Mouse (Mus musculus): Measurements from ENCODE around the gene Ube2i. TPM values are rescaled to one million over a fixed set of nuclear protein-coding genes. Genes with fewer than 3 reads are reported as not detected.

The Ube2i gene
- polyA plus RNA-seq, 1 experiment from 2014 or later: 489 TPM

DNA sequence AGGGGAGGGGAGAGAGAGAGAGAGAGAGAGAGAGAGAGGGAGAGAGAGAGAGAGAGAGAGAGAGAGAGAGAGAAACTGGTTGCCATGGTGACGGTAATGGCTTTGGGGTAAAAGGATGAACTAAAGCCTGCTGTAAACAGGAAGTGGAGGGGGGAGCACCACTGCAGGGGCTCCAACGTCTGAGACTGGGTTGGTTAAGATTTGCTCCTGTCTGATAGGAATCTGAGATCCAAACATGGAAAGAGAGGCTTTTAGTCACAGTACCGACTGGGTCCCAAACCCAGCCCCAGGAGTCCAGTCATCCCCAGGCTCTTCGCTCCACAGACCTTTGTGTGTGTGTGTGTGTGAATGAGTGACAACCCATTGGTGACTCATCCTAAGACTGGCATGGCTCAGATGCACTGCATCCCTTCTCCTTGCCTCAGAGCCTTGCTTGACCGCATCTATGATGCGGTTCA, 16.6 kb downstream of the Ube2i start:
- no peaks in the 10 kb centered on the region for H3K9me3 ChIP-seq (replicated peaks; ENCODE audit: control insufficient read depth, low read length, poor library complexity, severe bottlenecking)
- H3K36me3 ChIP-seq (ENCODE audit: control insufficient read depth, insufficient read depth, low read length): peaks cover 4% of the 10 kb centered on the region; the same call in 1 of the 2 replicates
- WGBS: 51% methylated on average over 6 of the region's 6 CpGs
- H3K9ac ChIP-seq (ENCODE audit: low read depth, low read length): no peak overlapping the region
- no peak overlapping the region for H3K4me3 ChIP-seq (ENCODE audit: low read depth, low read length)
- H3K4me1 ChIP-seq (ENCODE audit: control insufficient read depth, insufficient read depth, low read length): peaks cover 42% of the 10 kb centered on the region
- ATAC-seq: no peak
- H3K27me3 ChIP-seq (ENCODE audit: control insufficient read depth, insufficient read depth, low read depth, low read length): no peaks in the 10 kb centered on the region
- H3K27ac ChIP-seq (ENCODE audit: low read length): 0 out of 2 replicates have a peak overlapping the region, but pooled peaks have one; percentile 26
- H3K4me2 ChIP-seq (ENCODE audit: low read length): no peak overlapping the region

DNA sequence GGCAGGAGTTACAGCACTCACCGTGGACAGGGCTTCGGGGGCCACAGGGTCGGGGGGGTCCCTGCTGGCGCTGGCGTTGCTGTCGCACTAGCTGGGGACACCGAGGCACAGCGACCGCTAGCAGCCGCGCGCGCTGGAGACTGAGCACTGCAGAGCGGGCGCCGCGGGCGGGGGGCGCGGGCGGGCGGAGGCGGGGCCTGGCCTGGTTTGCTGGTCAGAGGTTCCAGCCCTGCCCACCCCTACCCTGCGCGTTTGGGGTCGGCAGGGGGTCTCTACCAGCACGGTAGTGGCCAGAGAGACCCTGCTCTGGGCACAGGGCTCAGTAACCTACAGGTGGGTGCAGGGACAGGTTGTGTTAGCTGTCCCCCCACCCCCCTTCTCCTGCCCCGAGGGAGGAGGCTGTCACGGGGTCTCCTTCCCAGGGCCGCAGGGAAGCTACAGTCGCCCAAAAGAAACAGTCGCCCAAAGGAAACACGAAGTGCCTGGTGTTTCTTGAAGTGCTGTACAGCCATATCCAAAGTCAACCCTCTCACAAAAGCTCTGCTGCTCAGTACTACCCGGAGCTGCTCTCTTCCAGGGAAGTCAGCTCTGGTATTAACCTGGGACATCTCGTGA, 18.2 kb downstream of the Ube2i start, which contains the start of gene Baiap3:
Gene Baiap3, minus strand, starts transcription at position 225 of the 615 bp plus-strand sequence.
- WGBS: 3% methylated on average over 35 of the region's 35 CpGs
- H3K27ac ChIP-seq (ENCODE audit: low read length): no peak within 1 kb of the TSS
- ATAC-seq: peak; percentile 2; the same call in 1 of the 2 replicates
- no peaks in the 10 kb centered on the region for H3K27me3 ChIP-seq (ENCODE audit: control insufficient read depth, insufficient read depth, low read depth, low read length)
- peak within 1 kb of the TSS; percentile 39 for H3K4me3 ChIP-seq (ENCODE audit: low read depth, low read length)
- H3K36me3 ChIP-seq (ENCODE audit: control insufficient read depth, insufficient read depth, low read length): no peaks in the 10 kb centered on the region
- peak within 1 kb of the TSS; percentile 53 for H3K9ac ChIP-seq (ENCODE audit: low read depth, low read length)
- no peaks in the 10 kb centered on the region for H3K9me3 ChIP-seq (replicated peaks; ENCODE audit: control insufficient read depth, low read length, poor library complexity, severe bottlenecking)
- peak within 1 kb of the TSS; percentile 67 for H3K4me2 ChIP-seq (ENCODE audit: low read length)
- peaks cover 52% of the 10 kb centered on the region for H3K4me1 ChIP-seq (ENCODE audit: control insufficient read depth, insufficient read depth, low read length)

DNA sequence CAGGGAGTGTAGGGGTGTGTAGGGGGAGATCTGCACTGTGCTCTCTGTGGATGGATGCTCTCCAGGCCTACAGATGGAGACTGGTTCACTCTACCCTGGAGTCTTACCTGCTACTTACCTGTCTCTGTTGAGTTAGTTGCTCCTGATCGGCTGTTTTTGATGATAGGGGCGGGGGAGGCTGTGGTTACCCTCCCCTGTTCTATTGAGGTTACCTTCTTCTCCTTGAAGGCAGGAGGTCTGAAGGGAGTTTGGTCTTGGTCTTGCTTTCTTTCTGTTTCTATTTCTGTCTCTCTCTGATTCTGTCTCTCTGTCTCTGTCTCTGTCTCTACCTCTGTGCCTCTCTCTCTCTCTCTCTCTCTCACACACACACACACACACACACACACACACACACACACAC, 19.3 kb downstream of the Ube2i start:
- H3K4me2 ChIP-seq (ENCODE audit: low read length): peak overlapping the region; percentile 67; the same call in 1 of the 2 replicates
- no peaks in the 10 kb centered on the region for H3K36me3 ChIP-seq (ENCODE audit: control insufficient read depth, insufficient read depth, low read length)
- H3K9ac ChIP-seq (ENCODE audit: low read depth, low read length): no peak overlapping the region; the same call in 1 of the 2 replicates
- no peak overlapping the region for H3K4me3 ChIP-seq (ENCODE audit: low read depth, low read length)
- no peaks in the 10 kb centered on the region for H3K27me3 ChIP-seq (ENCODE audit: control insufficient read depth, insufficient read depth, low read depth, low read length)
- WGBS: 62% methylated on average over 2 of the region's 2 CpGs
- peaks cover 52% of the 10 kb centered on the region for H3K4me1 ChIP-seq (ENCODE audit: control insufficient read depth, insufficient read depth, low read length)
- no peak overlapping the region for H3K27ac ChIP-seq (ENCODE audit: low read length)
- no peak for ATAC-seq
- no peaks in the 10 kb centered on the region for H3K9me3 ChIP-seq (replicated peaks; ENCODE audit: control insufficient read depth, low read length, poor library complexity, severe bottlenecking)

DNA sequence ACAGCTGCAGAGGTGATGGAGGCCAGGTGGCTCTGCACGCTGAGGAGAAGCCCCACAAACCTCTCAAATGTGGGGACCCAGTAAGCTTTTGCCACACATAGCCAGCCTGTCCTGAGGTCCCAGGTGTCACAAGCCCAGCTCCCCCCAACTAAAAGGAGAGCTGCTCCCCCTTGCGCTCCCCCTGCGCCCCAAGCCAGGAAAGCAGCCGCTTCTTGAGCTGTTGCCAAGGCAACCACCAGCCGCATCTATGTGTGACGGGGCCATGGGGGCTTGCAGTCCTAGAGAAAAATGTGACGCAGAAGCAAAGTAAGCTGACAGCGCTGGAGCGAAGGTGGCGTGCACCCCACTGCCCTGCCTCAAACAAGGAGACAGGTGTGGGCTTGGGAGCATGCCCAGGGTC, 20.7 kb downstream of the Ube2i start:
- Histone ChIP-seq H3K27ac (ENCODE audit: low read length) (peak overlapping the region; percentile 88), H3K9me3 (replicated peaks; ENCODE audit: control insufficient read depth, low read length, poor library complexity, severe bottlenecking) (no peaks in the 10 kb centered on the region), H3K27me3 (ENCODE audit: control insufficient read depth, insufficient read depth, low read depth, low read length) (no peaks in the 10 kb centered on the region), H3K4me2 (ENCODE audit: low read length) (peak overlapping the region; percentile 50), H3K36me3 (ENCODE audit: control insufficient read depth, insufficient read depth, low read length) (no peaks in the 10 kb centered on the region), H3K4me1 (ENCODE audit: control insufficient read depth, insufficient read depth, low read length) (peaks cover 52% of the 10 kb centered on the region), H3K9ac (ENCODE audit: low read depth, low read length) (peak overlapping the region; percentile 55), H3K4me3 (ENCODE audit: low read depth, low read length) (peak overlapping the region; percentile 14)
- peak; percentile 23 for ATAC-seq
- whole genome bisulfite sequencing: 4% methylated on average over 10 of the region's 10 CpGs

DNA sequence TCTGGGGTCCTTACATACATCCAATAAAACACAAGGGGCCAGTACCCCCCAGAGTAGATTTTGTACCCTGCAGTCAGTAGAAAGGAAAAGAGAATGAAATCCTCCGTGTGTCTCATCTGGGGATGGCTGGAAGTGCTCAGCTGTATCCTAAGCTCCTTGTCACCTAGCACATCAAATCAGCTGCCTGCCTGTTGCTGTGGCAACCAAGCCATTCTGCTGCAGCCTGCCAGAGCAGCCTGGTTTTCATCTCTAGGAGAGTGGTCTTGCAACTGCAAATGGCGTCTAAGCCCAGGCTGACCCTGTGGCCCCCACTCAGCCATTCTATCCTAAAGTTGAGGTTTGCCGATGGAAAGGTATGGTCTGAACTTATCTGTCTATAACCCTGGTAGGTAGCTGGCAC, 21.8 kb downstream of the Ube2i start:
- H3K9me3 ChIP-seq (replicated peaks; ENCODE audit: control insufficient read depth, low read length, poor library complexity, severe bottlenecking): no peaks in the 10 kb centered on the region
- peak overlapping the region; percentile 10; the same call in 1 of the 2 replicates for H3K9ac ChIP-seq (ENCODE audit: low read depth, low read length)

DNA sequence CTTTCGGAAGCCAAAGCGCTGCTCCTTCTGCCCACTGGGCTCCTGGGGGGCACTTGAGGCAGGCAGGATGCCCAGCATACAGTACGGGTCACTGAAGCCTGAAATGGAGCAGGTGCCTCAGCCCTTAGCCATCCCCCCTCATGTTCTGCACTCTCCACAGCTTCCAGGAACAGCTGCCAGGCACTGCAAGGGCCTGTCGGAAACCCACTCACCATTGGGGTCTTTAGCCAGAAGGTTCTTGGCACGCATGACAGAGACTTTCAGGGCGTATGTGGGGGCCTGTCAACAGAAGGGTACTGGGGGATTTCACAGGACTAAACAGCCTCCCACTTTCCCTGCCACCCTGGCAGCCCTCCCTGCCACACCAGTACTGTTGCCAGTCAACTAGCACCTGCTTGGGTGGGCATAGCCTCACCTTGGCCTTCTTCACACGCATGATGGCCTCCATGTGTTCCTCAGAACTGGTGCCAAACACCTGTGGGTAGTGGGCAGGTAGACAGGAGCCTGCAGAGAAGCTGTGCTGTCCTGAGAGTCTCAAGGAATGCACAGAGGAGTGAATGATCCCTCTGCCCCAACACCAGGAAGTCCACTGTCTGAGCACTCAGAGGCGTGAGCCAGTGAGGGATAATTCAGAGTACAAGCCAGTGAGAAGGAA, 24.1 kb downstream of the Ube2i start:
- WGBS: 75% methylated on average over 8 of the region's 8 CpGs
- no peak overlapping the region for H3K4me2 ChIP-seq (ENCODE audit: low read length)

More for the DNA sequence above, 21.8 kb downstream of the Ube2i start:
- ATAC-seq: peak; percentile 85
- Histone ChIP-seq H3K27ac (ENCODE audit: low read length) (peak overlapping the region; percentile 88), H3K4me2 (ENCODE audit: low read length) (peak overlapping the region; percentile 50), H3K36me3 (ENCODE audit: control insufficient read depth, insufficient read depth, low read length) (no peaks in the 10 kb centered on the region), H3K27me3 (ENCODE audit: control insufficient read depth, insufficient read depth, low read depth, low read length) (no peaks in the 10 kb centered on the region), H3K4me3 (ENCODE audit: low read depth, low read length) (no peak overlapping the region), H3K4me1 (ENCODE audit: control insufficient read depth, insufficient read depth, low read length) (peaks cover 47% of the 10 kb centered on the region)
- WGBS: 7% methylated on average over 3 of the region's 3 CpGs

DNA sequence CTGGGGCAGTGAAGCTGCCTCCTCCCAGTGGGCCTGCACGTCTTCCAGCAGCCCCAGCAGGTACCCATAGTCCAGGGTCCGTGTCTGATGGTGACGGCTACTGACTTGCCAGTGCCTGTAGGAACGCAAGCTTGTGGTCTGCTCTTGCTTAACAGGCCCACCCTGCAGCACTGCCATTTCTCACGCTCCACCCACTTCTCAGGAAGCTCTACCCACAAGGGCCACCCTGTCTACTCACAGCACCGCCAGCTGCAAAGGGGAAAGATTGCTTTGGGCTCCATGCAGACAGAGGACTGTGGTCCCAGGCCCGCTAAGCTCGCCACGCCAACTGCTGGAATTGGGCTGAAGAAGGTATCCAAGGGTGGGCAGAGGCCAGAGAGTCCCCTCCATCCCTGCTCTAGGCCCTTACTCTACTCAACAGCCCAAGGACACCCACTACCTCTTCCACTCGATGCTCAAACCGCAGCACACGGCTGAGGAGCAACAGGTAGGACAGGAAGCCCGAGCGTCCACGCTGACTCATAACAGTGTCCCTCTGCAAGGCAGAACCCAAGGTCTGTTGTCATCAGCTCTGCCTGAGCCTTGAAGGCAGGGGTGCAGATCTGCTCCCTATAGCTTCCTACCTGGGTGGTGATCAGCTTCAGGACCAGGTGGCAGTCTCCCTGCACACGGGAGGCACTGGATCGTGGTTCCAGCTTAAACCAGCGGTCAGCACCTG, 26.2 kb downstream of the Ube2i start:
- H3K4me2 ChIP-seq (ENCODE audit: low read length): no peak overlapping the region
- no peaks in the 10 kb centered on the region for H3K9me3 ChIP-seq (replicated peaks; ENCODE audit: control insufficient read depth, low read length, poor library complexity, severe bottlenecking)
- no peak overlapping the region for H3K27ac ChIP-seq (ENCODE audit: low read length)
- H3K4me1 ChIP-seq (ENCODE audit: control insufficient read depth, insufficient read depth, low read length): peaks cover 14% of the 10 kb centered on the region
- 84% methylated on average over 18 of the region's 18 CpGs for WGBS
- no peak for ATAC-seq
- peaks cover 18% of the 10 kb centered on the region for H3K36me3 ChIP-seq (ENCODE audit: control insufficient read depth, insufficient read depth, low read length)
- H3K9ac ChIP-seq (ENCODE audit: low read depth, low read length): no peak overlapping the region
- H3K4me3 ChIP-seq (ENCODE audit: low read depth, low read length): no peak overlapping the region
- no peaks in the 10 kb centered on the region for H3K27me3 ChIP-seq (ENCODE audit: control insufficient read depth, insufficient read depth, low read depth, low read length)

More for the DNA sequence above, 24.1 kb downstream of the Ube2i start:
- no peak for ATAC-seq
- Histone ChIP-seq H3K9me3 (replicated peaks; ENCODE audit: control insufficient read depth, low read length, poor library complexity, severe bottlenecking) (no peaks in the 10 kb centered on the region), H3K9ac (ENCODE audit: low read depth, low read length) (no peak overlapping the region), H3K27ac (ENCODE audit: low read length) (no peak overlapping the region), H3K4me3 (ENCODE audit: low read depth, low read length) (no peak overlapping the region), H3K4me1 (ENCODE audit: control insufficient read depth, insufficient read depth, low read length) (peaks cover 32% of the 10 kb centered on the region), H3K36me3 (ENCODE audit: control insufficient read depth, insufficient read depth, low read length) (peaks cover 5% of the 10 kb centered on the region; the same call in 1 of the 2 replicates), H3K27me3 (ENCODE audit: control insufficient read depth, insufficient read depth, low read depth, low read length) (no peaks in the 10 kb centered on the region)

DNA sequence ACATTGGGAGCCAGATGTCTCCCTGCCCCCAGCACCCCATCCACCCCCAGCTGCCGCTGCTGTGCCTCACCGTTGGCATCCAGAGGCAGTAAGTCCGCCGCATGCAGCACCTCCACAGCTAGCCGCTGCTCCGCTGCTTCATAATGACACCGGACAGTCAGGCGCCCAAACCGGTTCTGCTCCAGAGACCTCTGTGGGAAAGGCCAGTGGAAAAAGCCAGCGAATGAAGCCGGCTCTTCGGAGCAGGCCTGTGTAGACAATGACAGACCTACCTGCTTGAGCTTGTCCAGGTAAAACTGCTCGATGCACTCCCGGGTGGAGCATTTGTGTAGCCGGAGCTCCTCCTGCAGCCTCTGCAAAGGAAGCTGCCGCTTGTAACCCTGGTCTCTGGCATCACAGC, 30.2 kb downstream of the Ube2i start:
- no peak for ATAC-seq
- H3K27ac ChIP-seq (ENCODE audit: low read length): no peak overlapping the region
- peaks cover 24% of the 10 kb centered on the region for H3K36me3 ChIP-seq (ENCODE audit: control insufficient read depth, insufficient read depth, low read length)
- no peak overlapping the region for H3K9ac ChIP-seq (ENCODE audit: low read depth, low read length)
- H3K4me2 ChIP-seq (ENCODE audit: low read length): no peak overlapping the region
- no peaks in the 10 kb centered on the region for H3K27me3 ChIP-seq (ENCODE audit: control insufficient read depth, insufficient read depth, low read depth, low read length)
- 89% methylated on average over 16 of the region's 16 CpGs for WGBS
- H3K4me3 ChIP-seq (ENCODE audit: low read depth, low read length): no peak overlapping the region
- H3K4me1 ChIP-seq (ENCODE audit: control insufficient read depth, insufficient read depth, low read length): peaks cover 14% of the 10 kb centered on the region
- H3K9me3 ChIP-seq (replicated peaks; ENCODE audit: control insufficient read depth, low read length, poor library complexity, severe bottlenecking): no peaks in the 10 kb centered on the region
